Mouse (Mus musculus): ENCODE data around the gene Erg. TPM values are rescaled to one million over a fixed set of nuclear protein-coding genes. Genes with fewer than 3 reads are reported as not detected.

Erg gene
- polyA plus RNA-seq, 1 experiment from 2014 or later = 1.8 TPM

DNA sequence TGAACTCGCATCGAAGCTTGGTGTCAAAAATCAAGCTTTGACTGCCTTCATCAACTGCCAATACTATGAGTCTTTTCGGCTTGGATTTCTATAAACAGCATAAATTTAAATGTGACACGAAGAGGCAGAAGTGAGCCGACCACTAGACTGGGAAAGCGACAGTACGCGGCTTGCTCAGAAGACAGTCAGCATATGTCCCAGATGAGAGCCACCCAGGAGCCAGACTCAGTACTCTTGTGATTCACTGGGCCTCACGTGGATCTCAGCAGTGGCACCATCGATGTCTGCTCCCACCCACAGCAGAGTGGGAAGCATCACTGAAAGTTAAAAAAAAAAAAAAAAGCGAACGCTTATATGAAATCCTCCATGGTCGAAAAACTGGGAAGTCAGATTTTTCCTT, 105.2 kb downstream of the Erg start:
- no peak overlapping the region for H3K9ac ChIP-seq (ENCODE audit: low read length)
- H3K9me3 ChIP-seq (ENCODE audit: control insufficient read depth, low read length) = no peaks in the 10 kb centered on the region
- no peak overlapping the region for H3K27ac ChIP-seq (ENCODE audit: low read depth, low read length)
- 90% methylated on average over 13 of the region's 13 CpGs for whole genome bisulfite sequencing
- H3K4me2 ChIP-seq (ENCODE audit: low read depth, low read length, severe bottlenecking) = no peak overlapping the region
- no peak overlapping the region for H3K4me3 ChIP-seq (ENCODE audit: low read depth, low read length)
- no peaks in the 10 kb centered on the region for H3K27me3 ChIP-seq (ENCODE audit: control insufficient read depth, insufficient read depth, low read length)
- DNase-seq (ENCODE audit: low spot score) = no peak
- H3K4me1 ChIP-seq (replicated peaks; ENCODE audit: control insufficient read depth, insufficient read depth, low read length) = no peaks in the 10 kb centered on the region
- no peaks in the 10 kb centered on the region for H3K36me3 ChIP-seq (ENCODE audit: control insufficient read depth, insufficient read depth, low read length)
- no peak for ATAC-seq (replicated peaks; ENCODE audit: low FRiP score)

DNA sequence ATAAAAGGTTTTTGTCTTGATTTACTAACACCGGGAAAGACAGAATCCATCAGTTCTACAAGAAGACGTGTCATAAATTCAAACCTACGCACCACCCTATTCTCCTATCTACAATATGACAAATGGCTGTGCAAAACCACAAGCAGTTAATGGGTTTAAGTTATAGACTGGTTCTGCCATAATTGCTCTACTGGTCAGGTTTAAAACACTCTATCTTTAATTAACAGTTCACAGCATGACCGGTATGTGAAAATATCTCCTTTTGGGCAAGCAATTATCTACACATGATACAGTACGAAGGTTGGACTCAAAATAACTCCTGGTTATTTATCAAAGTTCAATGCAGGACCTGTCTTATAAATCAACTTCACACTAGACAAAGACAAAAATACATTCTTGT, 107.8 kb downstream of the Erg start:
- ATAC-seq (replicated peaks; ENCODE audit: low FRiP score) (no peak), DNase-seq (ENCODE audit: low spot score) (no peak)
- no peaks in the 10 kb centered on the region for H3K36me3 ChIP-seq (ENCODE audit: control insufficient read depth, insufficient read depth, low read length)
- 93% methylated on average over 5 of the region's 5 CpGs for WGBS
- H3K9me3 ChIP-seq (ENCODE audit: control insufficient read depth, low read length) = no peaks in the 10 kb centered on the region
- H3K4me1 ChIP-seq (replicated peaks; ENCODE audit: control insufficient read depth, insufficient read depth, low read length) = no peaks in the 10 kb centered on the region
- no peaks in the 10 kb centered on the region for H3K27me3 ChIP-seq (ENCODE audit: control insufficient read depth, insufficient read depth, low read length)
- no peak overlapping the region for H3K27ac ChIP-seq (ENCODE audit: low read depth, low read length)
- no peak overlapping the region for H3K4me2 ChIP-seq (ENCODE audit: low read depth, low read length, severe bottlenecking)
- no peak overlapping the region for H3K9ac ChIP-seq (ENCODE audit: low read length)
- H3K4me3 ChIP-seq (ENCODE audit: low read depth, low read length) = no peak overlapping the region

DNA sequence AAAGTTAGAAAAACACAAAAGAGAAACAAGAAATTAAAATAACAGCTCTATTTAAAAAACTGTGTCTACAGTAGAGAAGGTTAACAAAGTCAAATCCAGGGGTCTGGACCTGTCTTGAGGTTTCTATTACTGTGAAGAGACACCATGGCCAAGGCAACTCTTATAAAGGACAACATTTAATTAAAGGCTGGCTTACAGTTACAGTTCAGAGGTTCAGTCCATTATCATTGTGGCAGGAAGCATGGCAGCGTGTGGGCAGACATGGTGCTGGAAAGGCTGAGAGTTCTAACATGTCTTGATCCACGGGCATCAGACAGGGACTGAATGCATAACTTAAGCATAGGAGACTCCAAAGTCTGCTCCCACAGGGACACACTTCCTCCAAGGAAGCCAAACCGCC, 111.4 kb downstream of the Erg start:
- ATAC-seq (replicated peaks; ENCODE audit: low FRiP score) (no peak), DNase-seq (ENCODE audit: low spot score) (no peak)
- 91% methylated on average over 3 of the region's 3 CpGs for WGBS
- Histone ChIP-seq H3K4me3 (ENCODE audit: low read depth, low read length) (no peak overlapping the region), H3K27ac (ENCODE audit: low read depth, low read length) (no peak overlapping the region), H3K9ac (ENCODE audit: low read length) (no peak overlapping the region), H3K4me2 (ENCODE audit: low read depth, low read length, severe bottlenecking) (no peak overlapping the region), H3K27me3 (ENCODE audit: control insufficient read depth, insufficient read depth, low read length) (no peaks in the 10 kb centered on the region), H3K36me3 (ENCODE audit: control insufficient read depth, insufficient read depth, low read length) (no peaks in the 10 kb centered on the region), H3K4me1 (replicated peaks; ENCODE audit: control insufficient read depth, insufficient read depth, low read length) (no peaks in the 10 kb centered on the region), H3K9me3 (ENCODE audit: control insufficient read depth, low read length) (no peaks in the 10 kb centered on the region)

DNA sequence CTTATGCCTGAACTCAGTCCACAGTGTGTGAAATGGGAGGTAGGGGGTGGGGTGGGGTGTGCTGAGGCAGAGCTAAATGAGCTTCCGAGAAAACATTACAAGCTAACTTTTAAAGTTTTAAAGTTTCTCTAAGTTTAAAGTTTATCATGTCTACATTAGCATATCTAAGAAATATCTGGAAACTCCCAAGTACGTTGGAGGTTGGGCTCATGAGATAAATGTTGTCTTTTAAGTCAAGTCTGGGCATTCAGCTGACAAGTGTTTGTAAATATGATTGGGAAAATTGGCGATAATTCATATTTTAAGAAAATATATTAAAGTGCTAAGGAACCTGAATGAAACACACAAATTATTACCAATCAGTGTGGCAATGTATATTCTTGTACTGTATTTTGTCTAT, 112.4 kb downstream of the Erg start:
- no peak for DNase-seq (ENCODE audit: low spot score)
- no peaks in the 10 kb centered on the region for H3K4me1 ChIP-seq (replicated peaks; ENCODE audit: control insufficient read depth, insufficient read depth, low read length)
- no peak overlapping the region for H3K9ac ChIP-seq (ENCODE audit: low read length)
- 83% methylated on average over 3 of the region's 3 CpGs for WGBS
- H3K27me3 ChIP-seq (ENCODE audit: control insufficient read depth, insufficient read depth, low read length) = no peaks in the 10 kb centered on the region
- ATAC-seq (replicated peaks; ENCODE audit: low FRiP score) = no peak
- no peak overlapping the region for H3K4me3 ChIP-seq (ENCODE audit: low read depth, low read length)
- no peaks in the 10 kb centered on the region for H3K36me3 ChIP-seq (ENCODE audit: control insufficient read depth, insufficient read depth, low read length)
- H3K9me3 ChIP-seq (ENCODE audit: control insufficient read depth, low read length) = no peaks in the 10 kb centered on the region
- no peak overlapping the region for H3K4me2 ChIP-seq (ENCODE audit: low read depth, low read length, severe bottlenecking)
- H3K27ac ChIP-seq (ENCODE audit: low read depth, low read length) = no peak overlapping the region

DNA sequence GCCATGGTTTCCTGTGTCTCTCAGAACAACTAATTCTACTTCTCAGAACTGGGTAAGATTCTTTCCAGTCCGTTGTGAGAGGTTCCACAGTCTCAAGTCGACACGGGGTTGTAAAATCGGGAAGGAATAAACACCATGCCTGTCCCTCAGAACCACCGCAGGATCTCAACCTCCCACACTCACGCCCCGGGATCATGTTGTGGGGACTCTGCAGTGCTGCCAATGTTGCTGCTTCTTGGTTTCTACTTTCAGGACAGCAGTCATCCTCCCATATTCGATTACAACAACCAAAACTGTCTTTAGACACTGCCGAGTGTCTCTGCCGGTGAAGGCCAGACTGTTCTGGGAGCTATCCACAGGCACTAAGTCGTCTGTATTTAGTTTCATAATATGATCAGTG, 113.6 kb downstream of the Erg start:
- H3K36me3 ChIP-seq (ENCODE audit: control insufficient read depth, insufficient read depth, low read length) = no peaks in the 10 kb centered on the region
- no peak overlapping the region for H3K4me3 ChIP-seq (ENCODE audit: low read depth, low read length)
- no peak overlapping the region for H3K27ac ChIP-seq (ENCODE audit: low read depth, low read length)
- no peaks in the 10 kb centered on the region for H3K4me1 ChIP-seq (replicated peaks; ENCODE audit: control insufficient read depth, insufficient read depth, low read length)
- ATAC-seq (replicated peaks; ENCODE audit: low FRiP score) (no peak), DNase-seq (ENCODE audit: low spot score) (no peak)
- H3K9ac ChIP-seq (ENCODE audit: low read length) = no peak overlapping the region
- no peak overlapping the region for H3K4me2 ChIP-seq (ENCODE audit: low read depth, low read length, severe bottlenecking)
- H3K27me3 ChIP-seq (ENCODE audit: control insufficient read depth, insufficient read depth, low read length) = no peaks in the 10 kb centered on the region
- 90% methylated on average over 11 of the region's 11 CpGs for WGBS
- H3K9me3 ChIP-seq (ENCODE audit: control insufficient read depth, low read length) = no peaks in the 10 kb centered on the region

DNA sequence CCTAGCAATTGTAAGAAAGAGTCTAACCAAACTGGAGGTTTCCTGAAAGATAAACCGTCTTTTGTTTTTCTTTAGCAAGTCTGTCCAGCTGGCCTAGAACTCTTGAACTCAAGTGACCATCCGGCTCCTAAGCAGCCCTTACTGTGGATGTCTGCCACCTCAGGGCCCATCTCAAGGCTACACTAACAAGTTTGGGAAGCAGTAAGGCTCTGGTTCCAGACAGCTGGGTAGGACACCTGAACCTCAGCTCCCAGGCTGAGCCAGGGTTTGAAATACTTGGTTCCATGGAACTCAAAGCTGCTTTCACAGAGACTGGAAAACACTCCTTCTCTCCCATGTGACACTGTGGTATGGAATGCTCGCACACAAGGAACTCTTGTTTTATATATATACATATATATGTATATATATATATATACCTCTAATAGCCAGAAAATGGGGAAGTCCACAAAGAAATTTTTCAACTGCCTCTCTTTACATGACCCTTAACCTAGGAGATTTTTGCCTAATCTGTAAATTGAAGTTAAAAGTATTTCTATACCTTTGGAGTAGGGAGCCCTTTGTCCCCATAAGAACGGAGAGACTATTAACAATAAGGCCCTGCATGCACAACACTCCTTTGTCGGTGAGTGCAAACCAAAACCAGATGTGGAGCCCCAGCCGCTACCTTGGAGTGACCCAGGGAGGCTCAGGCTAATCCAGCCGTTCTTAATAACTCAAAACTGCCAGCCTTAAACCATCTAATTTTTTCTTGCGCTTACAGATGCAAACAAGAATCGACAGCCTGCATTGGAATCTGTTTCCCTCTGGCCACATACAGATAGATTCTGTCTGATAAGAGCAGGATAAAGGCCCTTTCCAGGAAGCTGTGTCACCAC, 116.9 kb downstream of the Erg start:
- Histone ChIP-seq H3K9me3 (ENCODE audit: control insufficient read depth, low read length) (no peaks in the 10 kb centered on the region), H3K9ac (ENCODE audit: low read length) (no peak overlapping the region), H3K4me3 (ENCODE audit: low read depth, low read length) (no peak overlapping the region), H3K27ac (ENCODE audit: low read depth, low read length) (no peak overlapping the region), H3K27me3 (ENCODE audit: control insufficient read depth, insufficient read depth, low read length) (no peaks in the 10 kb centered on the region), H3K36me3 (ENCODE audit: control insufficient read depth, insufficient read depth, low read length) (no peaks in the 10 kb centered on the region), H3K4me2 (ENCODE audit: low read depth, low read length, severe bottlenecking) (no peak overlapping the region), H3K4me1 (replicated peaks; ENCODE audit: control insufficient read depth, insufficient read depth, low read length) (no peaks in the 10 kb centered on the region)
- no peak for DNase-seq (ENCODE audit: low spot score)
- ATAC-seq (replicated peaks; ENCODE audit: low FRiP score) = no peak
- 67% methylated on average over 9 of the region's 9 CpGs for WGBS

DNA sequence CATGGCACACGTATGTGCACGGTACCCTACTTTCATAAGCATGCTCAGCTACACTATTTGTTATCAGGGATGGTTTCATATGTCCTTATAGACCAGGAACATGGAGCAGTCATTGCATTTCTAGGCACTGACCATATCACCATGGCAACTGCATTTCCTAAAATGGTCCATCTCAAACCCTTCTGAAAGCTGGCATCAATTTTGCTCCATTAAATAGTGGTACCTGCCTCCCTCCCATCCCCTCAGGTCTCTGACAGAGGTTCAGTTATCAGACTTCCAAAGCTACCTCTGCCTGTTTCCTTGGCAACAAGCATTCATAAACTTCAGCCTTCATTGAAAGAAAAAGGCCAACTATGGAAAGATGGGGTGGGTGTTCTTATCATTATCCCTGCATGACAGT, 118.5 kb downstream of the Erg start:
- no peak for DNase-seq (ENCODE audit: low spot score)
- 87% methylated on average over 2 of the region's 2 CpGs for WGBS

DNA sequence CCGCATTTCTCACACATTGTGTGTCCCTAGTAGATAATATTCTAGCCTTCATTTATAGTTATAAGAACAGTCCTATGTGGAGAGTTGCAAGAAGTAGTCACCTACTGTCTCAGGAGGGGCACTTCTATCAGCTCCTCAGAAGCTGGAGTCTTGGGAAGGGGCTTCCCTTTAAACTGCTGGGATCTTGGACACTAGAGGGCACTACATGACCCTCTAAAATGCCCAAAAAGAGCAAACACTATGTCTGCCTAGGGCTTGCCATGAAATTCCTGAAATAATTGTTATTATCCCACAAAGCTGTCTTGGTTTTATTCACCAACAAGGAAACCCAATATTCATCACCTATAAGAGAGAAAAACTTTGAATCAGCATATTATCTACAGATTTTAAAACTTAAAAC, 119.8 kb downstream of the Erg start:
- Histone ChIP-seq H3K36me3 (ENCODE audit: control insufficient read depth, insufficient read depth, low read length) (no peaks in the 10 kb centered on the region), H3K4me1 (replicated peaks; ENCODE audit: control insufficient read depth, insufficient read depth, low read length) (no peaks in the 10 kb centered on the region), H3K4me2 (ENCODE audit: low read depth, low read length, severe bottlenecking) (no peak overlapping the region), H3K9me3 (ENCODE audit: control insufficient read depth, low read length) (no peaks in the 10 kb centered on the region), H3K27ac (ENCODE audit: low read depth, low read length) (no peak overlapping the region), H3K4me3 (ENCODE audit: low read depth, low read length) (no peak overlapping the region), H3K9ac (ENCODE audit: low read length) (no peak overlapping the region), H3K27me3 (ENCODE audit: control insufficient read depth, insufficient read depth, low read length) (no peaks in the 10 kb centered on the region)
- ATAC-seq (replicated peaks; ENCODE audit: low FRiP score) = no peak
- no peak for DNase-seq (ENCODE audit: low spot score)
- 93% methylated on average over 1 of the region's 1 CpGs for WGBS

More for the DNA sequence above, 118.5 kb downstream of the Erg start:
- H3K27me3 ChIP-seq (ENCODE audit: control insufficient read depth, insufficient read depth, low read length) = no peaks in the 10 kb centered on the region
- H3K4me2 ChIP-seq (ENCODE audit: low read depth, low read length, severe bottlenecking) = no peak overlapping the region
- no peaks in the 10 kb centered on the region for H3K36me3 ChIP-seq (ENCODE audit: control insufficient read depth, insufficient read depth, low read length)
- H3K27ac ChIP-seq (ENCODE audit: low read depth, low read length) = no peak overlapping the region
- H3K4me3 ChIP-seq (ENCODE audit: low read depth, low read length) = no peak overlapping the region
- no peaks in the 10 kb centered on the region for H3K4me1 ChIP-seq (replicated peaks; ENCODE audit: control insufficient read depth, insufficient read depth, low read length)
- ATAC-seq (replicated peaks; ENCODE audit: low FRiP score) = no peak
- H3K9me3 ChIP-seq (ENCODE audit: control insufficient read depth, low read length) = no peaks in the 10 kb centered on the region
- H3K9ac ChIP-seq (ENCODE audit: low read length) = no peak overlapping the region

DNA sequence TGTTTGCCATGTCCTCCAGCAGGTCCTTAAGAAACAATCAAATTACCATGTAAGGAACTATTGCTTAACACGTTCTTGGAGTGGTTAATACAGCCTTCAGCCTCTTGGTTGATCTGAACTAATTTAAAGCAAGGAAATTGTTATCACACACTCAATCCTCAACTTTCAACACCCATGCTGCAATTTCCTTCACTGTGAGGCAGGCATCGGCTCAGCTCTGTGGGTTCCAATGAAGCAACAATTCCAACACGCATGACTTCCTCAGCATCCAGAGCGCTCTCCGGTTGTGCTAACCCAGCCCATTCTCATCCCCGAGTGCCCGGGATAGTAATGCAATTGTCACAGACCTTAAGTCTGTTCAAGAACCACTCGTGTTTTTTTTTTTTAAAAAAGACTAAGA, 121.8 kb downstream of the Erg start:
- Histone ChIP-seq H3K9ac (ENCODE audit: low read length) (no peak overlapping the region), H3K36me3 (ENCODE audit: control insufficient read depth, insufficient read depth, low read length) (no peaks in the 10 kb centered on the region), H3K9me3 (ENCODE audit: control insufficient read depth, low read length) (no peaks in the 10 kb centered on the region), H3K4me3 (ENCODE audit: low read depth, low read length) (no peak overlapping the region), H3K4me2 (ENCODE audit: low read depth, low read length, severe bottlenecking) (no peak overlapping the region), H3K4me1 (replicated peaks; ENCODE audit: control insufficient read depth, insufficient read depth, low read length) (no peaks in the 10 kb centered on the region), H3K27me3 (ENCODE audit: control insufficient read depth, insufficient read depth, low read length) (no peaks in the 10 kb centered on the region), H3K27ac (ENCODE audit: low read depth, low read length) (no peak overlapping the region)
- no peak for DNase-seq (ENCODE audit: low spot score)
- WGBS = 66% methylated on average over 8 of the region's 8 CpGs
- no peak for ATAC-seq (replicated peaks; ENCODE audit: low FRiP score)
